In genomic region chr2:178854760-178855159, GRCm38 (mm10) we compare ENCODE assay signal across 18 mouse cellular contexts.
"Had no signal": no experiment of that assay in that cellular context is flagged by ENCODE, and none has a peak within 500 bp of the region (broad histone marks: within the 10 kb centered on the region; RNA-seq: fewer than 3 reads in every experiment).

No protein-coding gene starts in this region.

- H3K9me3 ChIP-seq: kidney, embryonic 15.5 days; liver, embryonic 13.5 days; midbrain, embryonic 12.5 days; neural tube, embryonic 13.5 days had no signal

- ATAC-seq: midbrain, embryonic 16.5 days had no signal

- H3K27ac ChIP-seq: kidney, embryonic 15.5 days; left cerebral cortex, adult 2 months; liver, embryonic 13.5 days; midbrain, embryonic 12.5 days; neural tube, embryonic 13.5 days had no signal

- H3K4me1 ChIP-seq: kidney, embryonic 15.5 days; liver, embryonic 13.5 days; neural tube, embryonic 13.5 days had no signal

- H3K36me3 ChIP-seq: kidney, embryonic 15.5 days; liver, embryonic 13.5 days; midbrain, embryonic 12.5 days; neural tube, embryonic 13.5 days had no signal

- DNase-seq: kidney, adult 8-10 months; kidney, postnatal 10 days; kidney, postnatal 36 days; layer of hippocampus, postnatal 36 days; liver, embryonic 13.5 days; lung, adult 2 months; lung, postnatal 14 days; lung, postnatal 4 days; retina, postnatal 1 day; right cerebral cortex, postnatal 25 days; thymus, adult 18-20 months; thymus, postnatal 36 days had no signal

- H3K4me3 ChIP-seq: kidney, embryonic 15.5 days; left cerebral cortex, adult 2 months; liver, embryonic 13.5 days; midbrain, embryonic 12.5 days; myocyte; neural tube, embryonic 13.5 days had no signal

- H3K27me3 ChIP-seq: kidney, embryonic 15.5 days; liver, embryonic 13.5 days; neural tube, embryonic 13.5 days had no signal

- H3K4me2 ChIP-seq: kidney, embryonic 15.5 days; liver, embryonic 13.5 days; midbrain, embryonic 12.5 days; neural tube, embryonic 13.5 days had no signal

- H3K9ac ChIP-seq: kidney, embryonic 15.5 days; liver, embryonic 13.5 days; midbrain, embryonic 12.5 days; neural tube, embryonic 13.5 days had no signal
